Mouse (Mus musculus): ENCODE data around the gene Myef2.
"Not testable (repeated sequence)": the region's sequence is repeated elsewhere in the genome, so short reads cannot be mapped to it uniquely, and the experiment has no call there.

DNA sequence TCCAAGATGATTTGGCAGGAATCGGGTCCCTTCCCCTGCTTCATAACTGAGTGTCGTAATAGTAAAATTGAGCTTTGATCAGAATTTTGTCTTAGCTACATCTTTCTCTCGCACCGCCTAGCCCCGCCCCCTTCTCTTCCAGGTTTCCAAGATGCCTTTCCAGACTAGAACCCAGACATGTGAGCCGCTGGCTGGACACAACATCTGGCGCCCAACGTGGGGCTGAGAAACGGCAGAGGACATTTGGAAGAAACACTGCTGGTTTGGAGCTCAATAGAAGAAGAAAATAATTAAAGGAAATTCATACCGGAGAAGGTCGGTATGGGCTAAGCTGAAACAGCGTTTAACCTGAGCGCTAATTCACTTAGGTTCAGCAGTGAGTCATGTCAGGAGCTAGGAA is 19.0 kb downstream of the Myef2 start:
- TF ChIP-seq CTCF, EP300 (IDR thresholded peaks at IDR 0.05; ENCODE audit: low read depth): not testable (repeated sequence)

Measured in liver, postnatal 0 days (tissue).